Comparison of ENCODE assay signal across 14 mouse cellular contexts in the genomic region with DNA sequence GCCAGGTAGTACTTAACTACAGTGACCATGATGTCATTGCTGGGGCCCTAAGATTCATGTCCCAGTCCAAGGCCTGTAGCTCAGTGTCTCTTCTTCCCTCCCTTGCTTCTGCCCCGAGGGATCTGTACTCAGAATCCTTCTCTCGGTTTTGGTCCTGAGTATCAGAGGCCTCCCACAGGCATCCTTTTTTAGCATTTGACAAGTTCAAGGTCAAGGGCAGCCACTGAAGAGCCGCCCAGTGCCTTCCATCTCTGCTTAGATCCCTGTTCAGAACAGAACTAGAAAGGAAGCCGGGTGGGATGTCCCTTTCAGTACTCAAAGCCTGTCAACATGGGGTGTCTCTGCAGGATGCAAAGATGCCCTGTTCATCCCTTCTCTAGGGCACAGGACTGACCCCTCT.
"Had no signal": no experiment of that assay in that cellular context is flagged by ENCODE, and none has a peak within 500 bp of the region (broad histone marks: within the 10 kb centered on the region; RNA-seq: fewer than 3 reads in every experiment).

No protein-coding gene starts in this region.

- H3K36me3 ChIP-seq: limb, embryonic 13.5 days; midbrain, embryonic 12.5 days had no signal

- H3K27ac ChIP-seq: kidney, postnatal 0 days; limb, embryonic 13.5 days; midbrain, embryonic 12.5 days; stomach, postnatal 0 days had no signal

- H3K4me3 ChIP-seq: limb, embryonic 13.5 days; midbrain, embryonic 12.5 days had no signal

- H3K4me2 ChIP-seq: limb, embryonic 13.5 days; midbrain, embryonic 12.5 days had no signal

- H3K9ac ChIP-seq: limb, embryonic 13.5 days; midbrain, embryonic 12.5 days had no signal

- DNase-seq: kidney, adult 11 months; kidney, adult 9 months; kidney, postnatal 36 days; layer of hippocampus, adult 9-11 months; left cerebral cortex, postnatal 4 days; lung, adult 18-20 months; right cerebral cortex, postnatal 25 days; thymus, adult 18-20 months; thymus, postnatal 14 days had no signal

- ATAC-seq: midbrain, embryonic 16.5 days had no signal

- H3K9me3 ChIP-seq: midbrain, embryonic 12.5 days had no signal
